Mouse (Mus musculus): ENCODE data around the gene Zfp948.
A peak's percentile ranks its signal among the peaks of the same experiment; 100 is the strongest.

The Zfp948 gene

GRCm38 (mm10) chr17:21566728-21567349 is at the start of gene Zfp948:
Zfp948 (plus strand) TSS chr17:21567008.
- peak; percentile 70 for DNase-seq (ENCODE audit: low read depth)

GRCm38 (mm10) chr17:21517130-21517671 is 49.6 kb upstream of the Zfp948 start:
- DNase-seq (ENCODE audit: low read depth) = no peak

GRCm38 (mm10) chr17:21526270-21526669 is 40.5 kb upstream of the Zfp948 start:
- no peak for DNase-seq (ENCODE audit: low read depth)

- no peak for DNase-seq (ENCODE audit: low read depth)
These were observed 36.0 kb upstream of the Zfp948 start for GRCm38 (mm10) chr17:21530645-21531330.

GRCm38 (mm10) chr17:21531621-21532020 is 35.2 kb upstream of the Zfp948 start:
- DNase-seq (ENCODE audit: low read depth) = no peak

GRCm38 (mm10) chr17:21532101-21532951 is 34.5 kb upstream of the Zfp948 start:
- peak; percentile 50 for DNase-seq (ENCODE audit: low read depth)

- no peak for DNase-seq (ENCODE audit: low read depth)
These were observed 32.8 kb upstream of the Zfp948 start for GRCm38 (mm10) chr17:21533961-21534360.

GRCm38 (mm10) chr17:21534460-21535095 is 32.2 kb upstream of the Zfp948 start:
- DNase-seq (ENCODE audit: low read depth) = peak; percentile 85

- peak; percentile 57 for DNase-seq (ENCODE audit: low read depth)
These were observed 31.5 kb upstream of the Zfp948 start, which contains the start of gene Zfp52 for GRCm38 (mm10) chr17:21535096-21536001. Zfp52 (plus strand) TSS chr17:21535539.

GRCm38 (mm10) chr17:21536096-21536495 is 30.7 kb upstream of the Zfp948 start:
- DNase-seq (ENCODE audit: low read depth) = no peak

- no peak for DNase-seq (ENCODE audit: low read depth)
These were observed 30.1 kb upstream of the Zfp948 start for GRCm38 (mm10) chr17:21536676-21537075.

GRCm38 (mm10) chr17:21557831-21558230 is 9.0 kb upstream of the Zfp948 start:
- no peak for DNase-seq (ENCODE audit: low read depth)

- peak; percentile 66 for DNase-seq (ENCODE audit: low read depth)
These were observed 588 bp upstream of the Zfp948 start for GRCm38 (mm10) chr17:21566220-21566619.

- DNase-seq (ENCODE audit: low read depth) = peak; percentile 28
These were observed 888 bp downstream of the Zfp948 start for GRCm38 (mm10) chr17:21567696-21568095.

GRCm38 (mm10) chr17:21579080-21579479 is 12.3 kb downstream of the Zfp948 start:
- DNase-seq (ENCODE audit: low read depth) = peak; percentile 21

- peak; percentile 78 for DNase-seq (ENCODE audit: low read depth)
These were observed 12.8 kb downstream of the Zfp948 start for GRCm38 (mm10) chr17:21579493-21580175.

- no peak for DNase-seq (ENCODE audit: low read depth)
These were observed 18.7 kb downstream of the Zfp948 start for GRCm38 (mm10) chr17:21585521-21585920.

GRCm38 (mm10) chr17:21616356-21616755 is 49.5 kb downstream of the Zfp948 start:
- DNase-seq (ENCODE audit: low read depth) = no peak

GRCm38 (mm10) chr17:21617352-21617751 is 50.5 kb downstream of the Zfp948 start:
- no peak for DNase-seq (ENCODE audit: low read depth)

- DNase-seq (ENCODE audit: low read depth) = peak; percentile 20
These were observed 56.8 kb downstream of the Zfp948 start for GRCm38 (mm10) chr17:21623647-21624046.

Measured in c-Kit-positive CD71-positive TER-119-negative erythroid progenitor cells, embryonic 14.5 days (primary cell).